Mouse (Mus musculus): Measurements from ENCODE around the gene Fez1.

DNA sequence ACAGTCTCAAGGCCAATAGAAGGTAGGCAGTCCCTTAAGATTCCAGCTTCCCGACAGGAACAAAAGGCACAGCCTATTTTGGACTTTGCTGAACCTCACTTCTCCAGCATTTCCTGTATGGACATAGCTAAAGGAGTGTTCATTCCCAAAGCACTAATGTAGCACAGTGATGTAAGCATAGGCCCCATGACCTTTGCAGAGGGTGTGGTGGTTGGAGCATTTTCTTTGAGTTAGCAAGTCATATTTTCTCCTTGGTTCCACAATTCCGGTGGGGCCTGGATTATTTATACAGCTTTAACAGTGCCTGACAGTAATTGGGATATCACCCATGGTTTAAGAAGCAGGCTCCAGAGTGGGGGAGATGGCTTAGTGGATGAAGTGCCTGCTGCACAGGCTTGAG is 27.0 kb downstream of the Fez1 start:
- TF ChIP-seq CTCF (IDR thresholded peaks at IDR 0.05; ENCODE audit: extremely low read depth, insufficient read depth, low read length) (no peak), POLR2A (IDR thresholded peaks at IDR 0.05; ENCODE audit: extremely low read depth, insufficient read depth, low read length) (no peak)

Data from cortical plate, adult 2 months (tissue).